Mouse (Mus musculus): ENCODE measurements at regions not wholly inside any gene's neighbourhood (a gene's known extent, or its start where the extent isn't known, plus 50 kb on each side); places are given as distances from the start of the nearest gene placed in this dataset.

DNA sequence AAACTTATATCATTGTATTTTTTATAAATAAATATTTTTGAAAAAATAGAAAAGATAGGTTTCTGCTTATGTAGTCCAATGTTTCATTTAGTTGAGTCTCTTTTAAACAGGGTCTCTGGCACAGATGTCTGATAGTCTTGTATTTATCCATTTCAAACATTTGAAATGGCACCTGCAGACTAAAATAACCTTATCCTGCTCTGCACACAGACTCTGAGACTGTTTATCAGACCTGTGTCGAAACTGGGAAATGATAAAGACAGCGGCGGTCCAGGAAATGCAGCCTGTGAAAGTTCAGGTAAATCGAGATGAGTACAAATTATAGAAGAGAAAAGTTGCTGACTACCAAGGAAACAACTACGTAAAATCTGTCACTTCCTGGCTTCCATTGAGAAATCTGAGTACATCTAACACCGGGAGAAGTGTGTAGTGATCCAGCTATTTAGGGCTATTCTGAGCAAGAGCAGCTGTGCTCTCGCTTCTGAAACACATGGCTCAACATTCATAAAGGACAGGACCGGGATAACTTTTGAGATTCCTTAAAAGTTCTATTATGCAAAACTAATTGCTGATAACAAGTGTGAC lies 426.5 kb upstream of the Tbl1xr1 start:
- TF ChIP-seq EP300 (IDR thresholded peaks at IDR 0.05; ENCODE audit: low read depth) (no peak), CTCF (IDR thresholded peaks at IDR 0.05; ENCODE audit: low read depth) (no peak)

All from liver, embryonic 14.5 days (tissue).